Mouse (Mus musculus) thymus, adult 2 months (tissue): ENCODE measurements at regions not wholly inside any gene's neighbourhood (a gene's known extent, or its start where the extent isn't known, plus 50 kb on each side); places are given as distances from the start of the nearest gene placed in this dataset.

Experiments used
- CTCF ChIP-seq: fragments of 200-500 bp; IDR thresholded peaks from 2 replicates; pipeline ENCODE4 v1.5.1; 2012; ENCODE audit warnings: mild to moderate bottlenecking, control low read depth, low read length, moderate library complexity, borderline replicate concordance; ENCODE audit not compliant: control insufficient read depth, poor library complexity, insufficient read depth; ENCODE audit errors: extremely low read depth
- POLR2A ChIP-seq: fragments of 200-500 bp; IDR thresholded peaks from 2 replicates; pipeline ENCODE4 v1.6.1; 2012; ENCODE audit warnings: mild to moderate bottlenecking, low read length, control low read depth, moderate library complexity; ENCODE audit not compliant: control insufficient read depth, poor library complexity, insufficient read depth; ENCODE audit errors: extremely low read depth

DNA sequence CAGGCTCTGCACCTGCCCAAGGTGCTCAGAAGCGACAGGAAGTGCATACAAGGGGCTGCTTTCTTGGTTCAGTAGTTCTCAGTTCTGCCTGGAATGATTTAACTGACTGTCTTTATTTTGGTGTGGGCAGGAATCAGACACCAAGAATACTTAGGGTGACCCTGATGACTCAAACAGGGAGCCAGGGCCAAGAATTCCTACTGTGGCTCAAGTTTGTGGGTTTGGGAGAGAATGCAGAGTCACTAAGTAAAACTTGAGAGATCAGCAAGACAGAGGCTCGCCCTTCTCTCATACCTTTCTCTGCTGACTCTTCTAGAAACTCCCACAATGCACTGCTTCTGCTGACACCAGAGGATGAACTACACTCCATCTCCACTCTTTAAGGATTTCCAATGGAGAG lies 126.4 kb downstream of the Adra2a start:
- TF ChIP-seq POLR2A (no peak), CTCF (no peak)
